Comparison of ENCODE assay signal across 23 mouse cellular contexts in genomic region chr6:97016711-97017110, GRCm38 (mm10). TPM values are rescaled to one million over a fixed set of nuclear protein-coding genes. Genes with fewer than 3 reads are reported as not detected.
A peak's percentile ranks its signal among the peaks of the same experiment; 100 is the strongest.
DNase-seq lines count a peak whose midpoint lies in the region; ATAC-seq and TF ChIP-seq lines count a peak whose summit lies in the region.
"Had no signal": no experiment of that assay in that cellular context is flagged by ENCODE, and none has a peak within 500 bp of the region (broad histone marks: within the 10 kb centered on the region; RNA-seq: fewer than 3 reads in every experiment).

No protein-coding gene starts in this region.

- no peaks in the 10 kb centered on the region for H3K27me3 ChIP-seq in kidney, postnatal 0 days (ENCODE audit: insufficient read depth, low read length)
- no peaks in the 10 kb centered on the region for H3K27me3 ChIP-seq in kidney, adult 2 months (replicated peaks; ENCODE audit: control insufficient read depth, insufficient read depth, low read length)

- H3K4me2 ChIP-seq in kidney, postnatal 0 days (ENCODE audit: low read length), result no peak overlapping the region

- H3K9ac ChIP-seq in kidney, postnatal 0 days (ENCODE audit: low read depth, low read length), result no peak overlapping the region

- H3K4me3 ChIP-seq in kidney, postnatal 0 days (replicated peaks; ENCODE audit: low read depth, low read length), result no peak overlapping the region
- H3K4me3 ChIP-seq in kidney, adult 2 months (ENCODE audit: insufficient read depth, low read depth, low read length), result no peak overlapping the region

- peak; percentile 57 for DNase-seq in kidney, postnatal 0 days (ENCODE audit: low spot score)
- no peak for DNase-seq in kidney, adult 2 months
- DNase-seq in Muller cell, postnatal 12 days (ENCODE audit: inconsistent ontology term), result peak; percentile 63
- DNase-seq in adipocyte (ENCODE audit: low spot score), result peak; percentile 12
- DNase-seq in ovary, postnatal 14 days (ENCODE audit: low spot score), result no peak
- DNase-seq: adrenal gland, adult 2 months; adrenal gland, adult 8-10 months; adrenal gland, postnatal 10 days; adrenal gland, postnatal 14 days; adrenal gland, postnatal 25 days; adrenal gland, postnatal 36 days; B cell, adult 2 months; cerebellum, adult 11 months; cerebellum, adult 11-12 months; cerebellum, adult 18-20 months; cerebellum, adult 2 months; cerebellum, adult 8-10 months had no signal

- WGBS in kidney, postnatal 0 days, result 21% methylated on average over 1 of the region's 1 CpGs
- WGBS in kidney, adult 2 months, result 25% methylated on average over 1 of the region's 1 CpGs

- ATAC-seq in kidney, postnatal 0 days (replicated peaks; ENCODE audit: low FRiP score, low read depth), result no peak
- no peak for ATAC-seq in monocyte, adult 5-6 weeks (replicated peaks; ENCODE audit: insufficient number of reproducible peaks, low FRiP score, low TSS enrichment, poor library complexity, severe bottlenecking)
- ATAC-seq: Patski had no signal

- no peaks in the 10 kb centered on the region for H3K9me3 ChIP-seq in kidney, postnatal 0 days (replicated peaks; ENCODE audit: low read length)

- H3K4me1 ChIP-seq in kidney, postnatal 0 days (replicated peaks; ENCODE audit: insufficient read depth, low read length), result no peaks in the 10 kb centered on the region
- no peaks in the 10 kb centered on the region for H3K4me1 ChIP-seq in kidney, adult 2 months (ENCODE audit: control insufficient read depth, insufficient read depth, low read length)

- H3K27ac ChIP-seq in kidney, postnatal 0 days, result no peak overlapping the region
- H3K27ac ChIP-seq in kidney, adult 2 months (ENCODE audit: insufficient read depth, low read depth, low read length), result no peak overlapping the region

- no peak for TF ChIP-seq CTCF in kidney, postnatal 0 days (IDR thresholded peaks at IDR 0.05; ENCODE audit: low read depth)
- no peak for TF ChIP-seq CTCF in kidney, adult 2 months (conservative IDR thresholded peaks at IDR 0.05; ENCODE audit: insufficient read depth, insufficient read length, low read depth, low read length)

- no peaks in the 10 kb centered on the region for H3K36me3 ChIP-seq in kidney, postnatal 0 days (ENCODE audit: insufficient read depth, low read length)
- no peaks in the 10 kb centered on the region for H3K36me3 ChIP-seq in kidney, adult 2 months (ENCODE audit: control insufficient read depth, insufficient read depth, low read length)
- H3K36me3 ChIP-seq: G1E had no signal

- no peak for TF ChIP-seq POLR2A in kidney, adult 2 months (IDR thresholded peaks at IDR 0.05; ENCODE audit: low read depth, low read length)

RNA-seq across cellular contexts. Expression of gene Fam19a4, which starts 43.5 kb away (rescaled TPM):
- polyA plus RNA-seq in kidney, postnatal 0 days (2015; fragmentation: Nextera tagmentation; extraction: Ambion mirVana), result 0.08 and 0.23 TPM in 2 replicates
- polyA plus RNA-seq in kidney, adult 2 months (2012; rRNA removed), result not detected in 2 replicates
- not detected in 3 replicates for total RNA-seq in monocyte, adult 5-6 weeks (2017)
- total RNA-seq: CH12.LX, MEL had no signal
- polyA plus RNA-seq: C2C12, G1E, Patski had no signal

Comparison
In these comparisons a context has a peak if more than half of its experiments do, and no peak if none do; other contexts are left out.
1. DNase-seq: peak in kidney, postnatal 0 days (single experiment), Muller cell, postnatal 12 days (single experiment) and adipocyte (single experiment); none in kidney, adult 2 months (single experiment) and ovary, postnatal 14 days (single experiment).